Mouse (Mus musculus) forebrain, embryonic 13.5 days (tissue): ENCODE data around the gene Dnaaf3. TPM values are rescaled to one million over a fixed set of nuclear protein-coding genes. Genes with fewer than 3 reads are reported as not detected.
"Not testable (repeated sequence)": the region's sequence is repeated elsewhere in the genome, so short reads cannot be mapped to it uniquely, and the experiment has no call there.

Experiments
- ATAC-seq: fragments of 200-750 bp; cut with Nextera tagmentation; 2 replicates; pipeline ENCODE4 v1.8.0; 2017
- H3K27ac ChIP-seq: fragments of 300-500 bp; sonication (generic); 2 replicates; pipeline ENCODE4 v1.5.1; 2015; ENCODE audit warnings: inconsistent platforms, mild to moderate bottlenecking, moderate library complexity
- H3K27me3 ChIP-seq: fragments of 300-500 bp; sonication (generic); 2 replicates; pipeline ENCODE4 v1.6.1; 2015; ENCODE audit warnings: mild to moderate bottlenecking, inconsistent platforms
- H3K36me3 ChIP-seq: fragments of 300-500 bp; sonication (generic); 2 replicates; pipeline ENCODE4 v1.6.1; 2015; ENCODE audit warnings: mild to moderate bottlenecking, inconsistent platforms; ENCODE audit not compliant: poor library complexity, severe bottlenecking
- H3K4me1 ChIP-seq: fragments of 300-500 bp; sonication (generic); 2 replicates; pipeline ENCODE4 v1.6.1; 2015; ENCODE audit warnings: inconsistent platforms
- H3K4me2 ChIP-seq: fragments of 300-500 bp; sonication (generic); 2 replicates; pipeline ENCODE4 v1.6.1; 2015; ENCODE audit warnings: inconsistent platforms, mild to moderate bottlenecking, moderate library complexity
- H3K4me3 ChIP-seq: fragments of 300-500 bp; sonication (generic); 2 replicates; pipeline ENCODE4 v1.5.1; 2015; ENCODE audit warnings: mild to moderate bottlenecking, inconsistent platforms
- H3K9ac ChIP-seq: fragments of 300-500 bp; sonication (generic); 2 replicates; pipeline ENCODE4 v1.6.1; 2015; ENCODE audit warnings: mild to moderate bottlenecking, inconsistent platforms
- H3K9me3 ChIP-seq: fragments of 300-500 bp; sonication (generic); replicated peaks from 2 replicates; pipeline ENCODE4 v1.6.1; 2016; ENCODE audit warnings: inconsistent platforms
- WGBS: fragments of 180-500 bp; shearing (Covaris S2); methylation state at CpG from one replicate; pipeline ENCODE4 v1.1.7; 2015; 5-methylcytosine and 5-hydroxymethylcytosine counted together
- polyA plus RNA-seq: library from polyadenylated mRNA; unstranded; fragments of >200 nt; fragmentation: Nextera tagmentation; extraction: Ambion mirVana; gene quantifications from 2 replicates; pipeline ENCODE4 v1.2.1, GENCODE M21; 2015

Gene Dnaaf3
- polyA plus RNA-seq, 1 experiment from 2014 or later = 1.4 TPM

GRCm38 (mm10) chr7:4539019-4539418, 6.8 kb upstream of the Dnaaf3 start:
- Histone ChIP-seq H3K9ac (no peak overlapping the region), H3K9me3 (no peaks in the 10 kb centered on the region), H3K27ac (no peak overlapping the region), H3K4me2 (no peak overlapping the region), H3K27me3 (no peaks in the 10 kb centered on the region), H3K4me1 (no peaks in the 10 kb centered on the region), H3K4me3 (no peak overlapping the region), H3K36me3 (peaks cover 27% of the 10 kb centered on the region; the same call in 1 of the 2 replicates)
- WGBS = 97% methylated on average over 2 of the region's 2 CpGs
- no peak for ATAC-seq

GRCm38 (mm10) chr7:4537181-4537580, 4.9 kb upstream of the Dnaaf3 start:
- Histone ChIP-seq H3K27me3 (no peaks in the 10 kb centered on the region), H3K9ac (no peak overlapping the region), H3K4me1 (peaks cover 2% of the 10 kb centered on the region), H3K4me3 (no peak overlapping the region), H3K4me2 (no peak overlapping the region), H3K9me3 (no peaks in the 10 kb centered on the region), H3K36me3 (peaks cover 26% of the 10 kb centered on the region; the same call in 1 of the 2 replicates), H3K27ac (no peak overlapping the region)
- 53% methylated on average over 4 of the region's 4 CpGs for WGBS
- no peak for ATAC-seq

- Histone ChIP-seq H3K4me2 (no peak overlapping the region), H3K9me3 (no peaks in the 10 kb centered on the region), H3K27ac (no peak overlapping the region), H3K36me3 (peaks cover 19% of the 10 kb centered on the region; the same call in 1 of the 2 replicates), H3K4me3 (no peak overlapping the region), H3K4me1 (peaks cover 8% of the 10 kb centered on the region), H3K9ac (no peak overlapping the region), H3K27me3 (no peaks in the 10 kb centered on the region)
- 85% methylated on average over 4 of the region's 4 CpGs for WGBS
- ATAC-seq = no peak
Observed at GRCm38 (mm10) chr7:4536369-4536768, 4.1 kb upstream of the Dnaaf3 start.

- not testable (repeated sequence) for H3K27ac ChIP-seq, H3K9ac ChIP-seq, ATAC-seq, H3K4me3 ChIP-seq, H3K36me3 ChIP-seq, H3K9me3 ChIP-seq, H3K4me2 ChIP-seq
- WGBS = 58% methylated on average over 8 of the region's 8 CpGs
- H3K4me1 ChIP-seq = peaks cover 22% of the 10 kb centered on the region
- H3K27me3 ChIP-seq = peaks cover 10% of the 10 kb centered on the region
Observed at GRCm38 (mm10) chr7:4530166-4530565, 2.1 kb downstream of the Dnaaf3 start.

GRCm38 (mm10) chr7:4527302-4527689, 5.0 kb downstream of the Dnaaf3 start:
- Histone ChIP-seq H3K36me3 (no peaks in the 10 kb centered on the region), H3K9me3 (no peaks in the 10 kb centered on the region), H3K27me3 (peaks cover 13% of the 10 kb centered on the region), H3K4me1 (peaks cover 21% of the 10 kb centered on the region), H3K4me3 (no peak overlapping the region), H3K27ac (no peak overlapping the region), H3K9ac (no peak overlapping the region), H3K4me2 (peak overlapping the region; percentile 60; the same call in 1 of the 2 replicates)
- 48% methylated on average over 18 of the region's 18 CpGs for WGBS
- ATAC-seq = no peak

GRCm38 (mm10) chr7:4526341-4527301, 5.6 kb downstream of the Dnaaf3 start:
- H3K27me3 ChIP-seq = peaks cover 19% of the 10 kb centered on the region
- H3K36me3 ChIP-seq = no peaks in the 10 kb centered on the region
- H3K4me3 ChIP-seq = peak overlapping the region; percentile 33
- H3K4me2 ChIP-seq = peak overlapping the region; percentile 60
- WGBS = 26% methylated on average over 40 of the region's 40 CpGs
- no peaks in the 10 kb centered on the region for H3K9me3 ChIP-seq
- H3K9ac ChIP-seq = peak overlapping the region; percentile 54
- peak; percentile 96 for ATAC-seq
- peaks cover 14% of the 10 kb centered on the region for H3K4me1 ChIP-seq
- peak overlapping the region; percentile 51; the same call in 1 of the 2 replicates for H3K27ac ChIP-seq

- H3K36me3 ChIP-seq, H3K9me3 ChIP-seq, H3K27ac ChIP-seq, H3K4me2 ChIP-seq, ATAC-seq, H3K4me3 ChIP-seq, H3K9ac ChIP-seq: not testable (repeated sequence)
- WGBS = 64% methylated on average over 15 of the region's 15 CpGs
- Histone ChIP-seq H3K27me3 (peaks cover 31% of the 10 kb centered on the region), H3K4me1 (peaks cover 21% of the 10 kb centered on the region)
Observed at GRCm38 (mm10) chr7:4524212-4524922, 7.9 kb downstream of the Dnaaf3 start, which contains the start of gene Tnni3. Gene Tnni3 (minus strand): TSS chr7:4524229.

GRCm38 (mm10) chr7:4523205-4524130, 8.8 kb downstream of the Dnaaf3 start:
- no peak overlapping the region for H3K9ac ChIP-seq
- H3K9me3 ChIP-seq = no peaks in the 10 kb centered on the region
- peaks cover 31% of the 10 kb centered on the region for H3K27me3 ChIP-seq
- H3K4me2 ChIP-seq = no peak overlapping the region
- H3K27ac ChIP-seq = no peak overlapping the region
- no peak for ATAC-seq
- H3K4me3 ChIP-seq = no peak overlapping the region
- no peaks in the 10 kb centered on the region for H3K36me3 ChIP-seq
- H3K4me1 ChIP-seq = peaks cover 21% of the 10 kb centered on the region
- WGBS = 91% methylated on average over 33 of the region's 33 CpGs

- H3K4me3 ChIP-seq = no peak overlapping the region
- H3K4me2 ChIP-seq = no peak overlapping the region
- H3K9me3 ChIP-seq = no peaks in the 10 kb centered on the region
- H3K27ac ChIP-seq = no peak overlapping the region
- H3K36me3 ChIP-seq = no peaks in the 10 kb centered on the region
- H3K4me1 ChIP-seq = peaks cover 21% of the 10 kb centered on the region
- peaks cover 26% of the 10 kb centered on the region for H3K27me3 ChIP-seq
- no peak overlapping the region for H3K9ac ChIP-seq
- 89% methylated on average over 6 of the region's 6 CpGs for WGBS
- ATAC-seq = no peak
Observed at GRCm38 (mm10) chr7:4522292-4522691, 10.0 kb downstream of the Dnaaf3 start.

GRCm38 (mm10) chr7:4521231-4522003, 10.8 kb downstream of the Dnaaf3 start:
- ATAC-seq = no peak
- H3K27ac ChIP-seq = no peak overlapping the region

GRCm38 (mm10) chr7:4518487-4518886, 13.8 kb downstream of the Dnaaf3 start:
- no peak for ATAC-seq
- 96% methylated on average over 1 of the region's 1 CpGs for WGBS
- H3K9me3 ChIP-seq = no peaks in the 10 kb centered on the region

More at GRCm38 (mm10) chr7:4521231-4522003, 10.8 kb downstream of the Dnaaf3 start:
- WGBS = 36% methylated on average over 31 of the region's 32 CpGs
- H3K4me1 ChIP-seq = peaks cover 16% of the 10 kb centered on the region; the same call in 1 of the 2 replicates
- H3K4me3 ChIP-seq = peak overlapping the region; percentile 25
- H3K9ac ChIP-seq = 0 out of 2 replicates have a peak overlapping the region, but pooled peaks have one; percentile 21
- H3K27me3 ChIP-seq = peaks cover 21% of the 10 kb centered on the region
- peak overlapping the region; percentile 48 for H3K4me2 ChIP-seq
- no peaks in the 10 kb centered on the region for H3K9me3 ChIP-seq
- H3K36me3 ChIP-seq = no peaks in the 10 kb centered on the region

More at GRCm38 (mm10) chr7:4518487-4518886, 13.8 kb downstream of the Dnaaf3 start:
- Histone ChIP-seq H3K27ac (no peak overlapping the region), H3K36me3 (no peaks in the 10 kb centered on the region), H3K4me1 (peaks cover 23% of the 10 kb centered on the region), H3K9ac (no peak overlapping the region), H3K4me2 (no peak overlapping the region), H3K27me3 (peaks cover 21% of the 10 kb centered on the region), H3K4me3 (no peak overlapping the region)
